Mouse (Mus musculus) effector memory CD4-positive, alpha-beta T cell, adult 5 months (primary cell): ENCODE measurements around the gene Olfr1387. TPM values are rescaled to one million over a fixed set of nuclear protein-coding genes. Genes with fewer than 3 reads are reported as not detected.

Experiments used
- polyA plus RNA-seq: library from polyadenylated mRNA; unstranded; fragments of 100-300 nt; shearing (Covaris generic); gene quantifications from one replicate; pipeline ENCODE4 v1.2.1, GENCODE M21; 2017

The Olfr1387 gene
- polyA plus RNA-seq, result not detected

DNA sequence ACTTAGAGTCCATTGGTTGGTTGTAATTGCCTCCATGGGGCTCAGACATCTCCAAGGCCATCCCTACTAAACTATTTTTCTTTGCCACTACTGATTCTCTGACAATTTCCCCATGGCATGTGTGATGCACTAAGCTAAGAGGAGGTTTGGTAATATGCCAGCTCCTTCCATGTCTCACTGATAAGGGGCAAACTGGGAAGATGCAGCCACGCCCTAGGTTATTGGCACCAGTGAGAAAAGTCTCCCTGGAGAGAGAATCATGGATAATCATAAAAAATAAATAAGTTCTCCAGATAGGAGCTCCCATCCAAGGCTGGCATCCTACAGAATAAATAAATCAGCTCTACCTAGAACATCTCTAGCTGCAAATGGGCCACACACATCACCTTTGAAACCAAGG, at the start of gene Olfr1387:
Gene Olfr1387, plus strand, starts transcription at position 301 of the 400 bp plus-strand sequence.

GRCm38 (mm10) chr11:49422767-49423166, 32.4 kb upstream of the Olfr1387 start, which contains the start of gene Olfr1389:
Gene Olfr1389 (plus strand): TSS chr11:49423067.

DNA sequence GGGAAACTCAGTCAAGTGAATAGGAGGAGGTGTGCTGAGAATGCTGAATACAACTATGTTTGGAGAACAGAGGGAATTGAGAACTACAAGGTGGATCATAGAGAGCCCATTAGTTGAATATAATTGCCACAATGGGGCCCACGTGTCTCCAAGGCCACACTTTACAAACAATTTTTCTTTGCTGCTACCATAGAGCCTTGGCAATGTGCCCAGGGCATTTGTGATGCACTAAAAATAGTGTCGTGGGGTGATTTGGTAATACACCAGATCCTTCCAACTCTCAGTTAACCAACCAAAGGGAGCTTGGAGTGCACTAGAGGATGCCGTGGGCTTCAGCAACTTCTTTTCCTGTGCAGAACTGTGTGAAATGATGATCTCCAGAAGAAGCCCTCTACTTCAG, 18.7 kb upstream of the Olfr1387 start, which contains the start of gene Olfr1388:
Gene Olfr1388, plus strand, starts transcription at position 214 of the 400 bp plus-strand sequence.

GRCm38 (mm10) chr11:49464746-49465145, 9.6 kb downstream of the Olfr1387 start, which contains the start of gene Olfr1386:
Gene Olfr1386 (plus strand): TSS chr11:49465046.

GRCm38 (mm10) chr11:49488770-49489169, 33.6 kb downstream of the Olfr1387 start, which contains the start of gene Olfr1385:
Gene Olfr1385 (plus strand): TSS chr11:49489070.

Other genes with a start within 250 kb of the Olfr1387 start
- gene Mgat1, start 211.2 kb upstream of the Olfr1387 start, polyA plus RNA-seq, result 32.3 TPM
- gene Olfr1393, start 177.0 kb upstream of the Olfr1387 start, polyA plus RNA-seq, result not detected
- not detected for gene Olfr1392, start 170.1 kb upstream of the Olfr1387 start, polyA plus RNA-seq
- not detected for gene Olfr10, start 150.6 kb upstream of the Olfr1387 start, polyA plus RNA-seq
- not detected for gene Olfr1391, start 132.6 kb upstream of the Olfr1387 start, polyA plus RNA-seq
- gene Olfr1390, start 120.2 kb upstream of the Olfr1387 start, polyA plus RNA-seq, result not detected
- gene Olfr1389, start 32.3 kb upstream of the Olfr1387 start, polyA plus RNA-seq, result not detected
- gene Olfr1388, start 18.7 kb upstream of the Olfr1387 start, polyA plus RNA-seq, result not detected
- gene Olfr1386, start 9.7 kb downstream of the Olfr1387 start, polyA plus RNA-seq, result not detected
- gene Olfr1385, start 33.7 kb downstream of the Olfr1387 start, polyA plus RNA-seq, result 0.15 TPM
- not detected for gene Olfr1384, start 51.4 kb downstream of the Olfr1387 start, polyA plus RNA-seq
- not detected for gene Olfr1383, start 64.3 kb downstream of the Olfr1387 start, polyA plus RNA-seq
- gene Olfr1382, start 72.9 kb downstream of the Olfr1387 start, polyA plus RNA-seq, result not detected
- gene Olfr1381, start 88.1 kb downstream of the Olfr1387 start, polyA plus RNA-seq, result 0.12 TPM
- not detected for gene Olfr1380, start 101.5 kb downstream of the Olfr1387 start, polyA plus RNA-seq
- not detected for gene Flt4, start 153.9 kb downstream of the Olfr1387 start, polyA plus RNA-seq
- not detected for gene Scgb3a1, start 208.3 kb downstream of the Olfr1387 start, polyA plus RNA-seq